Mouse (Mus musculus) thymus, postnatal 4 days (tissue): ENCODE measurements around the gene Rasal2.
"Not testable (repeated sequence)": the region's sequence is repeated elsewhere in the genome, so short reads cannot be mapped to it uniquely, and the experiment has no call there.

Experiments
- DNase-seq: peaks from one replicate; pipeline ENCODE4 v3.0.0; 2021

Rasal2 gene

DNA sequence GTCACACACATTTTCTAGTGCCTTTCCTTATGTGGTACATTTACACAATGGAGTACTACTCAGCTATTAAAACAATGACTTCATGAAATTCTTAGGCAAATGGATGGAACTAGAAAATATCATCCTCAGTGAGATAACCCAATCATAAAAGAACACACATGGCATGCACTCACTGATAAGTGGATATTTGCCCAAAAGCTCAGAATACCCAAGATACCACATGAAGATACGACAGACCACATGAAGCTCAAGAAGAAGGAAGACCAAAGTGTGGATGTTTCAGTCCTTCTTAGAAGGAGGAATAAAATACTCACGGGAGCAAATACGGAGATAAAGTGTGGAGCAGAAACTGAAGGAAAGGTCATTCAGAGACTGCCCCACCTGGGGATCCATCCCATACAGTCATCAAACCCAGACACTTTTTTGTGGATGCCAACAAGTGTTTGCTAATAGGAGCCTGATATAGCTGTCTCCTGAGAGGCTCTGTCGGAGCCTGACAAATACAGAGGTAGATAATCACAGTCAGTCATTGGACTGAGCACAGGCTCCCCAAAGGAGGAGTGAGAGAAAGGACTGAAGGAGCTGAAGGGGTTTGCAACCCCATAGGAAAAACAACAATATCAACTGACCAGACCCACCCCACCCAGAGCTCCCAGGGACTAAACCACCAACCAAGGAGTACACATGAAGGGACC, 175.6 kb downstream of the Rasal2 start:
- DNase-seq: not testable (repeated sequence)

DNA sequence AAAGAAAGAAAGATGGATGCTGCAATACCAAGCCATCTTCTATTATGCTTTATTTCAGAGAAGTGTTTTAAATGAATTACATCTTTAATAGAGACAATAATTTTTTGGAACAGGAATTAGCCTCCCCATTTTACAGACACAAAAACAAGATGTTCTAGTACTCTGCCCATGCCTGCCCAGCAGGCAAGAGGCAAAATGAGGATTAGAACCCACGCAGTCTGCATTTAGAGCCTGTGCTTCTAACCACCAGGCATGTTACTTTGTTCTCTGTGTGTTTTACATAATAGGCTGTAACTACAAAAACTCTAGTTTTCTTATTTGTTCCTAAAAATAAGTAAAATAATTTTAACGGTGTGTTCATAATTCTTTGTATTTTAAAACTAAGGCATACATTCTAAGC, 178.9 kb downstream of the Rasal2 start:
- no peak for DNase-seq

DNA sequence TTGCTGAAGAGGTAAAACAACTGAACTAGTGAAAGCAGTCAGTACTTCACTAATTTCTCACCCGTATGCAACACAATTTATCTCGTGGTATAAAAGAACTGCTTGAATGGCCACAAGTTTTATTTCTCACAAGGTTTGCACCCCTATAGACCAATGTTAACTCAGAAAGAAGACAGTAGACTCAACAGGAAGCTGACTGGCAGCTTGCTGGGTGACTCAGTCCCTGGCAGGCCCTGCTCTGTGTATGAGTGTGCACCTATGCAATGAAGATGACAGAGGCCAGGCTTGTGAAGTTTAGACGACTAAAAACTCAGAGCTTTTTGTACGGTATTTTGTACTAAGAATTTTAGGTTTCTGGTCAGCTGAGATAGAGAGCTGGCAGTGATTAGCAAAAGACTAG, 180.0 kb downstream of the Rasal2 start:
- no peak for DNase-seq

DNA sequence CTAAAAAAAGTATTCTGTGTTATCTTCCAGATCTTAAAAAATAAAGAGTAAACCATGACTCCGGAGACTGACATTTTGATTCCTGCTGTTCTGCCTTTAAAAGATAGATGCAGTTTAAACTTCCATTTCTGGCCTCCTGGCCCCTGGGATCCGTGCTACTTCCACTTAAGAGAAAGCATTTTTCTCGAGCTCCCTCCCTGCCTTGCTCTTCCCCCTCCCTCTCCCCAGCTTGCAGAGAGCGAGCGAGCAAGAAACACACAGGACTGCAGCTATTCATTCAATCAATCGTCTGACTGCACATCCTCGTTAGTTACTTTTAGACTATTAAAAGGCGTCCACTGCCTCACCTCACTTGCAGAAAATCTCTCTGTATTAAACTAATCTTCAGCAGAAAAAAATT, 181.4 kb downstream of the Rasal2 start:
- no peak for DNase-seq

DNA sequence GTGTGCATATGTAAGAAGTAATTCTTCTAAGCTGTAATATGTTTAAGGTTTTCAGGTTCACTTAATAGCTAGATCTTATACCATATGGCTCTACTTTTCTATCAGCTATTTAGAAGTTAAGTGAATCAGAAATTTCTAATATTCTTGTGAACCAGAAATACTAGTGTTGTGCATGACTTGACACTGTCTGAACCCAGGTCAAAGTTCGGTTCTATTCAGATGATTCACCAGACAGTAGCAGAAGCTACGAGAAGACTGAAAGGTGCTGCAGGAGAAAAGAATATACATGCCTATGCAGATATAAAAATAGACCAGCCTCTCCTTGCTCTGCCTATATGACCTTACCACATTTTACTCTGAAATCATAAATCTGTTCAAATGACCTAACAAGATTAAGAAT, 182.0 kb downstream of the Rasal2 start:
- DNase-seq: no peak

DNA sequence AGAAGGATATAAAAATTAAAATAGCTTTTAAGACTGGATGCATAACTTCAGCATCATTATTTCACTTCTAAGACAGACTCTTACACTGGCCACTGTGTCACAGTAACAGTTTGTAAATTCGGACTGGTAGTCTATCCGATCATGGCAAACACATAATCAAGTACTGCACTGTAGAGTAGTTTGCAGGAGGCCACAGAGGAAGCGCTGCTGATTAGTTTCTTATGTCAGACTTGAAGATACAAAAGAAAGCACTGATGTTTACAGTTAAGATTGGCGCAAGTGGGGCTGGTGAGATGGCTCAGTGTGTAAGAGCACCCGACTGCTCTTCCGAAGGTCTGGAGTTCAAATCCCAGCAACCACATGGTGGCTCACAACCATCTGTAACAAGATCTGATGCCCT, 187.4 kb downstream of the Rasal2 start:
- DNase-seq: no peak

DNA sequence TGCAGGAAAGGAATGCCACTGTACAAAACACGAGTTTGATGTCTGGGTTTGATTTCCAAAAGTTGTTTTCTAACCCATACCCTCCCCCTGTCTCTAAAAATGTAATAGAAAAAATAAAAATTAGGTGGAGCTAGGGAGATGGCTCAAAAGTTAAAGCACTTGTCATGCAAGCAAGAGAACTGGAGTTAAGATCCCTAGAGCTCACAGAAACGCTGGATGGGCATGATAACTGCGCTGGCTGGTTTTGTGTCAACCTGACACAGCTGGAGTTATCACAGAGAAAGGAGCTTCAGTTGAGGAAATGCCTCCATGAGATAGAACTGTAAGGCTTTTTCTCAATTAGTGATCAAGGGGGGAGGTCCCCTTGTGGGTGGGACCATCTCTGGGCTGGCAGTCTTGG, 191.5 kb downstream of the Rasal2 start:
- DNase-seq: no peak

DNA sequence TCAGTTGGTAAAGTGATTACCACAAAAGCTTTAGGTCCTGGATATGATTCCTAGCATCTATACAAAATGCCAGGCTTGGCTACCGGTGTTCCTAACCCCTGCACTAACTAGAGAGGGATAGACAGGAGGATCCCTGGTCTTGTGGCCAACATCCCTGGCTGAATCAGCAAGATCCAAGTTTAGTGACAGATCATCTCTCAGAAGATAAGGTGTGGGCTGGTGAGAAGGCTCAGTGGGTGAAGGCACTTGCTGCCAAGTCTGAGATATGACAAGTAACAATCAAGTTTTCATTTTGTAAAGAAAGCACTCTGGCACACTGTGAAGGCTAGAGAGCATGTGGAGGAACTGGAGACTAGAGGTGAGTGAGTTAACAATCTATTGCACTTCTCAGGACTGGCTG, 191.9 kb downstream of the Rasal2 start:
- no peak for DNase-seq

DNA sequence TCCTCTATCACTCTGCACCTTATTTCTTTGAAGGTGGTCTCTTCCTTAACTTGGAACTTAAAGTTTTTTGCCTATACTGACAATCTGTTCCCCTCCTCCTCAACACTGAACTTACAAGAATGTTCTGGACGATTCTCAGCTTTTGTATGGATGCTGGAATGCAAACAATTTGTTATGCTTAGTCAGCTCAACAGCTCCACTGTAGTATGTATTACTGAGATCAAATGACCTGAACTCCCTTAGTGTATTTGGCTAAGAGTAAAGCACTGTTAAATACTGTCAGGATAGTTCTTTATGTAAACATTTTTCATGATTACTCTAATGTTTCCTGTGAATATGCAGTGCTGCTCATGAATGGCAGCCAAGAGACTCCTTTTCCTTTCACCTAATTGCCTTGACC, 203.6 kb downstream of the Rasal2 start:
- no peak for DNase-seq

DNA sequence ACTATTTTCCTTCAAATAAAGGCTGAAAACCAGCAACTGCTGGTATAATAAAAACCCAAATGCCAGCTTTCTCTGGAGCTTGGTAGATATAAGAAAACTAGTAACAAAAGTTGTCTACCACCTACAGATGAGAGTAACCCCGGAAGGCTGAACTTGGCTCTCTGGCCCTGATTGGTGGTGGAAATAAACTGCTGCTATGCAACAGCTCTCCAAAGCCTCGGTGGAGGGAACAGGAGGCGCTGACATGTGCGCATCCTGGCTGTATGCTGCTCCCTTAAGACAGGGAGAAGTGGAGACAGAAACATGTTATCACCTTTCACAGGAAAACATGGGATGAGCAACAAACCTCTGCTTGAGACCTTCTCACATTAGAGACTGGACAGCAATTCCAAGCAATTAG, 206.7 kb downstream of the Rasal2 start:
- DNase-seq: no peak

DNA sequence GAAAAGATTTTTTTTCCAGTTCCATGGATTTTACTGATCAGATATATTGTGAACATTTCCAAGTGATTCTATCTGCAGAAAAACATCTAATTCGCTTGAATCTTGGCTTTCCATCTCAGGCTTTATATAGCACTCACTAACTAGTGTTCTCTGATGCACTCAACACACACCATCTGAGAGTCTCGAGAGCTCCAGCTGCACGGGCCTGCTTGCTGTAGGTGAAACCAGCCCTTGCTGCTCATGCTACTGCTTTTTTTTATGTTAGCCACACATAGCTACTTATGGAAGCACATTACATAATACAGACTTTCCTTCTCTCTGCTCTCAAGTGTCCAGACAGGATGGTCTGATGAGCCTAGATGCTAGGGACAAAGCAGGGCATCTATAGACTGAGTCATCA, 229.4 kb downstream of the Rasal2 start:
- no peak for DNase-seq

DNA sequence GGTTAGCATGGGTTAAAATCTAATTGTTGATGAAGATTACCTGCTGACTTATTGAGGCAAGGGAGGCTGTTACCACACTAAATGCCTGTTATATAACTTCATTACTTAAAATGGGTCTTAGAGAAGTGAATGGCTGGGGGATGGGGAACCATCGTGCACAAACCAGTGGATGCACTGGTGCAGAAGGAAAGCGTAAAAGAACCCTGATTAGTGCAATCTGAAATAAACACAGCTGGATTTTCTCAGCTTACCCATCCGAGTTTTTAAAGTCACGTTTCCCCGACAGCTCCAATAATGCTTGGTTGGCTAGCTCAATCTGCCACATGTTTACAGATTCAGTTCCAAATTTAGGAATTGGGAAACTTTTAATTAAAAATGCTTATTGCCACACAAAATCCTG, 230.0 kb downstream of the Rasal2 start:
- DNase-seq: no peak

DNA sequence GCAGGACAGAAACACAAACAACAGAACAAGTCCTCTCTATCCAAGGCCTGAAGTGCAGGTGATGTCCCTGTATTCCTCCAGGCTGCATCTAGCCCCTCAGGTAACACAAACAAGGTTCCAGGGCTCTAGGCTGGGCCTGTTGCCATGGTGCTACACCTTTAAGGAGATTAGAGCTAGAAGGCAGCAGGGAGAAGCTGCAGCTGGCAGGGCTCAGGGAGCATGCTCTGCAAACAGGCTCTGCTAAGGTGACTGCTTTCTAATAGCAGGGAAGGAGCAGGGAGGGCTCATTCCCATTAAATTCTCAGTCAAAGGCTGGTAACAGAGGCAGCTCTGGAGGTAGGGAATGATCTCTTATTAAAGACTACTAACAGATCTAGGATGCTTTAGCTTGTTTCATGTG, 231.3 kb downstream of the Rasal2 start:
- no peak for DNase-seq

DNA sequence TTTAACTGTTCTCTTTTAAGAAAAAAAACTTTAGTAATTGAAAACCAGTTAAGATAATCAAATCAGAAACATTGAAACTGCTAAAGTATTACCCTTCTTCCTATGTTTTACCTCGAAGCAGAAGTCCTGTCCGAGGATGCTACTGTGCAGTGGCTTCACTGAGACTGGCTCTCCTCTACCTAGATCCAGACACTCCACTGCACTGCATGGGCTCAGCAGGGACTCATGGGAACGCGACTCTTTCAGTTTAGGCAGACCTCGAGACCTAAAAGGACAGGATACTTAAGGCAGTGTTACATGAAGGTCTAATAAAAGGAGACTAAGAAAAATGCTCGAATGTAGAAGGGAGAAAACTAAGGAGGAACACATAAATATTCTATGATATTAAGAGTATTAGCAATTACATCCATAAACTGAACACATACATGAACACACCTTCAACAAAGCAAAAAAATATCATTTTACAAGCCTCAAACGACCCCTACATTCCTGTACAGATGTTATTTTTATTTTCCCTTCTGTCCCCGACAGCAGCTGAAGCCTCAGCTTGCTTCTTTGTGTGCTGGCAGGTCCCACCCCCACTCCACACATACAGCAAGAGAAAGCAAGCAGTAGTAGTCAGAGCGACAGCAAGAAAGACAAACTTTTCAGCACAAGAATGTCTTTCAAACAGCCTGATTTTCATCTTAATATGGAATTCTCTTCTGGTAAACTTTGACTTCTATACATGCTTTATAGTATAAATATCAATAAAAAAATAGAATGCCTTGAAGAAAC, 233.2 kb downstream of the Rasal2 start:
- no peak for DNase-seq

DNA sequence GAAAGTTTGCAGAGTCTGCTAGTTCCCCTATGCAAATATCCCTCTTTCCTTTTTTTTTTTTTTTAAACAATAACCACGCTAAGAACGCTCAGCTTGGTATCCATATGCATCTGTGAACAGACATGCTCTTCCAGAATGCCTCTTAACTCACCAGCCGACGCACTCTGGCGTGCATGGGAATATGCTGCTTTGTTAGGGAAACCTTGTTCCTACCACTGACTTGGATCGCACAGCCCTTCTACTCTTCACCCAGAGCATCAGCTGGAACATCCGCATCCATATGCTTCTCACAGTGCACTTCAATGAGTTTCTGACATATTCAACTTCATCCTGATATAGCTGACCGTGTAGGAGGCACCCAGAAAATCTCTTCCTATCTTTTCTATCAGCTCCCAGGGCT, 243.1 kb downstream of the Rasal2 start:
- no peak for DNase-seq

DNA sequence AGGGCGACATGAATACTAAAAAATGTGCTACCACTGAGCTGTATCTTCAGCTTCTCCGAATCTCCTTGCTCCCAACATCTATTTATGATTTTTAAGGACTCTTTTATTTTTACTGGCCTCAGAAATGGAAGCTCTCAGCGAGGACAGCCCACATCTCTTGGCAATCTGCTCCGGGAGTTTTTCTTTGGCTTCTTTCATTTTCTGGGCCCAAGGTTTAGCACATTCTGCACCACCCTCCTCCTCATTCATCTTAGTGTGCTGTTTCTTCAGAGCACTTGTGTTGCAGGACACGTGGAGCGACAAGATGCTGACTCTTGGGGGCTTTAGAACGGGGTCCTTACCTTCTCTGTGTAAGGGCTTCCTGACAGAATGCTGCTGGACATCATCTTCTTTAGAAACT, 243.5 kb downstream of the Rasal2 start:
- DNase-seq: no peak

DNA sequence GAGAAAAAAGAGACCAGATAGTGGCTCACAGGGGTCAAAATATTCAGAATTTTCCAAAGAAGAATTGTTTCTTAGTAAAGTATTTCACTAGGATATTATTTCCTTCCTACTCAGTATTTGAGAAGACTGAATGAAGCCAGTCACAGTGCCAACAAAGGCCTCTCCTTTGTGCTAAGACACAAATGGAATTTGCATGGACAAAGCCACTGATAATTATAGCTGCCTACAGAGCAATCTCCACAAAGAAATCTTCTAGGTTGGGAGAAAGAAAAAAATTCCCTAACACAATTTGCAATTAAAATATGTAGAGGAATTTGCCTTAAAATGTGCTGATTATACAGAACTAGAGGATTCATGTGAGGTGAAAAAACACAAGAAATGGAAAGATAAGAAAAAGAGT, 258.6 kb downstream of the Rasal2 start:
- no peak for DNase-seq

DNA sequence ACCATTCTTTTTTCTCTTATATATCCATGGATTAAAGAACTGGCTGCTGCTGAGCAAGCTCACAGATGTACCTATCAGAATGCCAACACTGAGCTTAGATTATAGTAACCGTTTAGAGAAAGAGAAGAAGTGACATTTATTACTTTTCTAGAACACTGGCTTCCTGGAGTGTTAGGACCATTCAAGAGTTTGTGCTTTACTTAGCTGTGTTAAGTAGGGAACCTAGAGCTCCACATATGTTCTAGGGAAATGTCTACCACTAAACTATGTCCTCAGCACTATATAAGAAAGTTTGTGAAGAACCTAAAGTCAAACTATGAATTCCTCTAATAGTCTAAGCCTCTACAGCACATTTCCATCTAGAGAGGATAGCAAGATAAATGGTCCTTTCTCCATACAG, 262.3 kb downstream of the Rasal2 start:
- DNase-seq: no peak

DNA sequence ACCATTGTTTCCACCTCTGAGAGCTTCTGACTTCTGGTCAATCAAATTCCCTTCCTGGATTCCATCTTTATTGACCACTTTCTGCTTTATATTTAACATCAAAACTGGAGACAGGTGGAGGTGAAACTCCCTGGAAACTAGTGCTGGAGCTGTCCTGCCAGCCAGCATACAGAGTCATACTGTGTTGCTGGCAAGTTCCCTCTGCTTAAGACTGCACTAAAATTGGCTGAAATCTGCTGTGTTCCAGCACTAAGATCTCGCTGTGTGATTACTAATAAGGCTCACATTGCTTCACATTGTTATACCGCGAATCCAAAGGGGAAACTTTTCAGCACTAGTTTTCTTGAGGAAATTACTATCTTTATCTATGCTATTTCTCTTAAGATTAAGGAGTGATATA, 267.8 kb downstream of the Rasal2 start:
- DNase-seq: no peak

DNA sequence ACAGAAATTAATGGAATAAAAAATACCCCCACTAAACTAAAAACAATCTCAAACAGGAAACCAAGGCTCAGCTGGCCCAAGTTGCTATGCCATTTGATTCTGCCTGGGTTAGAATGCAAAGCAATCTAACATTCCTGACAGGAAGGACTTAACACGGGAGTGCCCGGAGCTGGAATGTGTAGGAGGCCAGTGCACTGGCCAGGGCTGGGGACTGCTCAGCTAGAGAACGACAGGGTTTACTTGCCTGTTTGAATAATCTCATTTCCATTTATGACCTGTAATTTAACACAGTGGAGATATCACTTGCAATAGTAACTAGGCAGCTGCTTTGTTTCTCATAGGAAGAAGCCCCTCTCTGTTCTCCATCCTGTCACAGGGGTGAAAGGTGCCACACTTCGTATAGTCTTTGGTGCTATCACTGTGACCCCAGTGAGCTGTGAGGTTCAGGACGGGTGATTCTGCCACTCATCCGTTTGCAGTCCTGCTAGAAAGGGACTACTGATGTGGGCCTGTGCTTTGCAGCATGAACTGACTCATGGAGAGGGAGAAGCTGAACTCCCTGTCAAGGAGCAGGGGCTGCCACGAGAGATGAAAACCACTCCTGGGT, 269.0 kb downstream of the Rasal2 start:
- no peak for DNase-seq

DNA sequence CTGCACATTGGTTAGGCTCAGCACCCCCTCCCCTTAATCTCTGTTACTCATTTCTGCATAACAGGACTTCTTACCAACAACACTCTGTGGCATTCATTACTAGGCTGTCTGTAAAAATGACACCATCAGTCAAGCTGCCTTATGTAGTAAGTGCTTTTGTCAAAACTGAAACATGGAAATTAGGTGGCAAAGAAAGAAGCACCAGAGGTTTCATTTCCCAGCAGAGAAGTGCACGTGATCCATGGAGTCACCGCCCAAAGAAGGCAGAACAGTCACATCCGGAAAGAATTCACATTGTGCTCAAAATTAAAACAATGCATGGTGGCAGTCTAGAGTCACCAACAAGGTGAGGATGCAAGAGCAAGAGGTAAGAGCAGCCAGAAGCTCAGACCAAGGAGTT, 271.4 kb downstream of the Rasal2 start:
- no peak for DNase-seq

DNA sequence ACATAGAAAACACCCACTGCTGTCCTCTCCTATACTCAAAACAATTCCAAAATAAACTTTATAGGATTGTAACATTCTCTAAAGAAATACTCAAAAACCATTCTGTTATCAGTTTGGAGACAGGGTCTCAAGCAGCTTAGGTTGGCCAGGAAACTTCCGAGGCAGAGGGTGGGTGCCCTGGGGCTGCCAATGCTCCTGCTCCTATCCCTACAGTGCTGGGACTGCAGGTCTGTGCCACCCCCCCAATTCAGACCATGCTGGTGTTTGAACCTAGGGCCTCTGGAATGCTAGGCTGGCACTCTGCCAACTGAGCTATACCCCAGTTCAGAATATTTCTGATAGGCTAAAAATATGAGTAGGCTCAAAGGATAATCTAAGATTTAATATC, 274.5 kb downstream of the Rasal2 start:
- DNase-seq: no peak

DNA sequence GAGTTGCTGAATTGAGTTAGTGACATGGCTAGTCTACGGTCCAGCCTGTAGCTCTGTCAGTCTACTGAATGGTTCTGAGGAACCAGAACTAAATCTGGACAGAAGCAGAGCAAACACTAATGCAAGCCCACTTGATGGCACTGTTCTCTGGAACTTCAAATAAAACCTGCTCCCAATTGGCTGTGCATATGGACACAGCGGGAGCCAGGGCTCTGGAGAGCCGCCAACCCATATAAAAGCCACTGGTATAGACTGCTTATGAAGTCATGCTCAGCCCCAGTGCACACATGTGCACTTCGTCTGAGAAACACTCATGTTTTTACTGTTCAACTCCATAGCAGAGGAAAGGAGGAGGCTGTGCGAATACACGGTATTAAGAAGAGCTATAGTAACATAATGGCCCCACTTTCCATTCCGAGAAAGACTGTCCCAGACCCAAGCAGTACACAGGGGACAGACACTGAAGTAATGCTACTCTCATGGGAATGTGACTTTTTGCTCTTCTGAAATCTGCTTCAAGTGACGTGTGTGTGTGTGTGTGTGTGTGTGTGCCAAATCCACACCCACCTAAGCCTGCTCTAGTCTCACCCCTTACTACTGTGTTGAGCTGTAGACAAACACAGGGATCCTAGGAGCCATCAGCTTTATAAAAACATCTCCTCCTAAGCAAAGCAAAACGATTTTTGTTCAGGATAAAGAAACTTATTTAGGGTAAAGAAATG, 275.1 kb downstream of the Rasal2 start:
- no peak for DNase-seq

DNA sequence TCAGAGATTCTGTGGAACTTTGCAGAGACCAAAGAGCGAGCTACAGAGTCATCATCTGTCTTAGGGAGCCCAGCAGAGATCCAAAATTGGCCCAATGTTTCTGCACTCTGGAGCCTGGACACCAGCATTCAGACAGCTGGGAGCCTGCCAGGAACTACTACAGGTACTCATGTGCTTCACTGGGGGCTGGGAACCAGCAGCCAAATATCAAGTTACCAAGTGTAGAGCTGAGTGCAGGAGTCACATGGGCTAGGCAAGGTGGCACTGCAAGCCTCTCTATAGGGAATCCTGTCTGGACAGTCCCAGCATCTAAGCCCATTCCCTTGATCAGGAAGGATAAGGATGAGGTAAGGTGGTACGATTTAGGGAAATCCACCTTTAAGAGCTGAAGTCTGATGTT, 284.2 kb downstream of the Rasal2 start:
- DNase-seq: no peak
